Mouse (Mus musculus): Measurements from ENCODE around the gene Myadml2. TPM values are rescaled to one million over a fixed set of nuclear protein-coding genes. Genes with fewer than 3 reads are reported as not detected.
A peak's percentile ranks its signal among the peaks of the same experiment; 100 is the strongest.
"Not testable (repeated sequence)": the region's sequence is repeated elsewhere in the genome, so short reads cannot be mapped to it uniquely, and the experiment has no call there.

The Myadml2 gene
- total RNA-seq (2021), result under 1 TPM in 1 of 2 experiments, not detected in 1; 0.99 TPM
- long read RNA-seq, experiment 1, result 0 reads
- long read RNA-seq, experiment 2, partial matches to known transcripts, result 0 of 3 reads
- long read RNA-seq, experiment 2, other reads (novel, unspliced or antisense), result 3 of 3 reads

DNA sequence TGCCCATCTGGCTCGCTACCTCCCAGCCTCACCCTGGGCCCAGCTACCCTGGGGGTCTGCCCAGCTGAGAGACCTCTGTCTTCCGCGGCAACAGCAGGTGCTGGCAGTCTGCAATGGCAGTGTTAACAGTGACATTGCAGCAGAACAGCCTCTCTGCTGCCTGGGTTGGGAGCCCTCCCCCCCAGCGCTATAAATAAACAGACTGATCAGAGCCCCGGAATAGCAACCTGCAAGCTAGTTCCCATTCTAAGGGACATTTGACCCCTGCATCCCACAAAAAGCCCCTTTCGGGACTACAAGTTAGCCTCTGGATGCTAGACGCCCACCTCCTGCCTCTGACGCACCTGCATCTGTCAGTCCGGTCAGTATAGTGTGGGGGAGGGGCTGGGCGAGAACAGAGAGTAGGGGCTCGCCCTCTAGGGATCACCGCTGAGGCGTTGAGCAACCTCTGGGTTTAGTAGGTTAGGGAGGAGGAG lies at the start of gene Myadml2:
TSS of gene Myadml2 (minus strand) at position 158 of the 476 bp plus-strand sequence.
- DNase-seq (ENCODE audit: low spot score in 2 of 2), result no peak

DNA sequence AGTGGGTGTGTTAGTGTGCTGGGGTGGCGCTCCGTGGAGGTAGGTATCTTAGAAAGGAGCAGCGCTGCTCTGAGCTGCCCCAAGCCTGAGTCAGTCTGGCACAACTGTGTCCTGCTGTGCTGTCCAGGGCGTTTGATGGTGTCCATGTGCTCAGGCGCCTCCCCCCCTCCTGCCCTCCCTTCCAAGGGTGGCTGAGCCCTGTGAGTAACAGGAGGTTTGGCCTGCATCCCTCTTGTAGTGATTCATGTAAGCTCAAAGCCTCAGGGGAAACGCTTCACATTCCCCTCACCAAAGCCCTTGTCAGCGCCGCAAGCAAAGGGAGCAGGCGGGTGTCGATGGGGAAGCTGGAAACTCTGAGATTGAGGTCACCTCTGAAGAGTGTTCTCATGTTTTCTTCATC lies 49.8 kb upstream of the Myadml2 start:
- DNase-seq (ENCODE audit: low spot score in 2 of 2), result peak; percentile 47 to 56

DNA sequence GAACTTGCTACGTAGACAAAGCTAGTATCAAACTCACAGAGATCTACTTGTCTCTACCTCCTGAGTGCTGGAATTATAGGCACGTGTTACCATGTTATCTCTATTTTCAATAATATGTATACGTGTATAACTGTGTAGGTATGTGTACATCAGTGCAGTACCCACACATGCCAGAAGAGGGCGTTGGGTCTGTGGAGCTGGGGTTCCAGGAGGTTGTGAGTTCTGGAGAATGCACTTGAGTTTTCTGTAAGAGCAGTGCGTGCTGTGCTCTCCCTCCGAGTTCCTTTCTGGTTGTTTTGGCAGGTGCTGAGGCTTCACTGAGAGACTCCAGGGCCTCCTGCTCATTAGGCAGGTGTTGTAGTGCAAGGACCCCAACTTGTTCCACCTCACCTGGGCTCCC lies 48.6 kb upstream of the Myadml2 start:
- DNase-seq (ENCODE audit: low spot score in 2 of 2), result no peak

GRCm38 (mm10) chr11:120695641-120696040 lies 47.7 kb upstream of the Myadml2 start:
- DNase-seq (ENCODE audit: low spot score in 2 of 2), result no peak

DNA sequence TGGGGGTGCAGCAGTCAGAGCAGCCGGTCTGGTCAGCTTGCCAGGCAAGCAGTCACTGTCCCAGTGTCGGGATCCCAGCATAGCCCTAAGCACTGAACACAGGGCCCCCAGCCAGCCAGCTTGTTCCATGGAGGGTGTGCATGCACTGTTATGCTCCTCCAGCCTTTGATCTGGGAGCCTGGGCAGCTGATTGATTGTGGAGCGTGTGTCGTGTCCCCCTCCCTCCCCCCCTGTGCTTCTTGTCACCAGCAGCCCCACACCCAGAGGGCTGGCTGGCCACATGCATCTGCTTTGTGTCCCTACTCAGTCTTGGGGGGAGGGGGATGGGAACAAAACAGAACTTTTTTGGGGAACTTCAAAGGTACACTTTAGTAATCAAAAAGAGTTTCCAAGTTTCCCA lies 47.2 kb upstream of the Myadml2 start:
- no peak for DNase-seq (ENCODE audit: low spot score in 2 of 2)

- no peak for DNase-seq (ENCODE audit: low spot score in 2 of 2)
Observed at GRCm38 (mm10) chr11:120693461-120693860, 45.5 kb upstream of the Myadml2 start.

DNA sequence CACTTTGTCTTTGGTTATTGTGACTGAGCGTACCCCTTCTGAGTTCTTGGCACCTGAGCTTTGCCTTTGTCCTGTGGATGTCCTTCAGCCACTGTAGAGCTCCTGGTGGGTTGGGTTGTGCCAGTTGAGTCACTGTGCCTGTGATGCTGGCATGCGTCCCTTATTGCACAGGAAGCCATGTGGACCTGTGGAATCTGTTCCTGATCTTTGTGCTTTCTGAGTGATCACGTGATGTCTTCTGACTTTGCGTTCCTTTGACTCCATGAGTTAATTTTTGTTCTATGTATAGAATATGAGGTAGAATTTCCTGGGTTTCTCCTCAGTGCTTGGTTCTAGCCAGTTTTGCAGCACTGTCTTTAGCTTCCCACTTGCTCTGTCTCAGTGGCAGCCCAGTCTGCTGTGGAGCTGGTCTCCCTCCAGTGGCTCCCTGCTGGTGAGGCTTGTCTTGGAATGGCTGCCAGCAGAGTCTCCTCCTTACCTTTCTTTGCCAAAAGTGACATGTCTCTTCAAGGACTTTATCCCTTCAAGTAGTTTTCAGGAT lies 44.6 kb upstream of the Myadml2 start:
- DNase-seq (ENCODE audit: low spot score in 2 of 2), result no peak

DNA sequence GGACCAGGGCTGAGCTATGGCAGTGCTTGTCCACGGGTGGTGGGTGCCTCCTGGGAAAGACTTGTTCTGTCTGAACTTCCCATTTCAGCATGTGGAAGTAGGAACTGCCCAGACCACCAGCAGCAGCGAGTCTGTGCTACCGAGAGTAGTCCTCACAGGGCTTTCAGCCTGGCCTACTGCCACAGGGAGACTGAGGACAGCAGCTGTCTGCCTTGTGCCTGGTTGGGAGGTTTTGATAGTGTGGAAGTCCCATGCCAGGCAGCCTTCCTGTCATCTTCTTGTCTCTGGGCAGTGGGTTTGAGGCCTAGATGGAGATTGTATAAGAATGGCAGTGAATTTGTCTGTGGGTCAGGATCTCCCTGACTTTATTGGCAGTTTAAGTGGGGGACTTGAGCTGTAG lies 41.4 kb upstream of the Myadml2 start:
- no peak for DNase-seq (ENCODE audit: low spot score in 2 of 2)

GRCm38 (mm10) chr11:120686650-120687272 lies 38.8 kb upstream of the Myadml2 start:
- no peak for DNase-seq (ENCODE audit: low spot score in 2 of 2)

GRCm38 (mm10) chr11:120684660-120685059 lies 36.7 kb upstream of the Myadml2 start:
- no peak for DNase-seq (ENCODE audit: low spot score in 2 of 2)

DNA sequence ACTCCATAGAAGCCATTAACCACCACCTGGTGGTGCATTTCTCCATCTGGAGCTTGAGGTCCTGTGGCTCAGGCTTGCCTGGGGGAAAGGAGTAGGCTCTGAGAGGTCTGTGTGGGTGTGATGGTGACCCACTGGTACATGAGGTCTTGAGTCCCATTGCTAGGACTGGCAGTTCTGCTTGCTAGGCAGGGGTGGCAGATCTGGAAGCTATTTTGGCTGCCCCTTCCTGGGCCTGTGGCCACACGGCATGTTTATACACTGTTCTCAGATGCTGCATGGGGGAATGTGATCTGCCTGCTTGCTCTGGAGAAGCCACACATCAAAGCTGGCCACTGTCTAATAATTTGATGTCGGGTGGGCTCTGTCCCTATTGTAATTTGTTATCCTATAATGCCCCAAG lies 36.1 kb upstream of the Myadml2 start:
- no peak for DNase-seq (ENCODE audit: low spot score in 2 of 2)

GRCm38 (mm10) chr11:120683536-120683935 lies 35.6 kb upstream of the Myadml2 start:
- no peak for DNase-seq (ENCODE audit: low spot score in 2 of 2)

GRCm38 (mm10) chr11:120682683-120683082 lies 34.7 kb upstream of the Myadml2 start:
- DNase-seq (ENCODE audit: low spot score in 2 of 2), result no peak

DNA sequence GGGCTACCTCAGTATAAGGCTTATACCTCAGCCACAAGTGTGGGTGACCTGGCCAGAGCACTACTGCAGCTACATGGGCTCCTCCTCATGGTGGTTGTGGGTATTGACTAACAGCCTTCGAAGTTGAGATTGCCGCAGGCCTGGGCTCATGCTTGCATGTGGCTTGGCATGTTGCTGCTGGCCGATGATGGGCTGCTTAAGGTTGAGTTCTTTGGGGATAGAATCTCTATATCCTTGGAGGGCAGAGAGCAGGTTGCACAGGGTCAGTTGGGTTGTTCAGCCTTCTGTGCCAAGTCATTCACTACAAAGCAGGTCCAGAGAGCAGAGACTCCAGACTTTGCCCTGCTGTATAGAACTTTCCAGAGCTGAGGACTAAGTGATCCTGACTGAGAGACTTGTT lies 32.0 kb upstream of the Myadml2 start:
- DNase-seq (ENCODE audit: low spot score in 2 of 2), result no peak

- DNase-seq (ENCODE audit: low spot score in 2 of 2), result no peak
Observed at GRCm38 (mm10) chr11:120676951-120677350, 29.0 kb upstream of the Myadml2 start.

GRCm38 (mm10) chr11:120675875-120676274 lies 27.9 kb upstream of the Myadml2 start:
- DNase-seq (ENCODE audit: low spot score in 2 of 2), result not testable (repeated sequence)

DNA sequence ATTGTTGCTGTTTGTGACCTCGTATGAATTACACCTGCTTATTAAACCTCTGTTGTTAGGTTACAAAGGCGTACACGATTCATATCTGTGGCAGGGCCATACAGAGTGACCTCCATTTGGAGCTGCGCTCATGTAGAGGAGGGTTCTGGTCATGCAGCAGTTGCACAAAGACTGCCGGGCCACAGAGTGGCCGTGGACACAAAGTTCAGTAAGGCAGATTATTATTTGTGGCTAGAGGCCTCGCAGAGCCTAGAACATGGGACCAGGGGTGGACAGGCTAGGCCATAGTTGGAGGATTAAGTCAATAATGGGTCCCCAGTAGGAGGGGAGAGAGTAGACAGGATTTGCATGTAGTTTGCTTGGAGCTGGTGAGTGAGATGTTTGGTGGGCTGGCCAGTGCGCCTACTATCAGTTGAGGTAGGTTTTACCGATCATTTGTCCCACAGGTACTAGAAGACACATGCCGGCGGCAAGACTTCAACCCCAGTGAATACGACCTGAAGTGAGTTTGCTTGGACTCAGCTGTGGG lies 25.7 kb upstream of the Myadml2 start:
- DNase-seq (ENCODE audit: low spot score in 2 of 2), result peak in 1 of 2 experiments; percentile 24

DNA sequence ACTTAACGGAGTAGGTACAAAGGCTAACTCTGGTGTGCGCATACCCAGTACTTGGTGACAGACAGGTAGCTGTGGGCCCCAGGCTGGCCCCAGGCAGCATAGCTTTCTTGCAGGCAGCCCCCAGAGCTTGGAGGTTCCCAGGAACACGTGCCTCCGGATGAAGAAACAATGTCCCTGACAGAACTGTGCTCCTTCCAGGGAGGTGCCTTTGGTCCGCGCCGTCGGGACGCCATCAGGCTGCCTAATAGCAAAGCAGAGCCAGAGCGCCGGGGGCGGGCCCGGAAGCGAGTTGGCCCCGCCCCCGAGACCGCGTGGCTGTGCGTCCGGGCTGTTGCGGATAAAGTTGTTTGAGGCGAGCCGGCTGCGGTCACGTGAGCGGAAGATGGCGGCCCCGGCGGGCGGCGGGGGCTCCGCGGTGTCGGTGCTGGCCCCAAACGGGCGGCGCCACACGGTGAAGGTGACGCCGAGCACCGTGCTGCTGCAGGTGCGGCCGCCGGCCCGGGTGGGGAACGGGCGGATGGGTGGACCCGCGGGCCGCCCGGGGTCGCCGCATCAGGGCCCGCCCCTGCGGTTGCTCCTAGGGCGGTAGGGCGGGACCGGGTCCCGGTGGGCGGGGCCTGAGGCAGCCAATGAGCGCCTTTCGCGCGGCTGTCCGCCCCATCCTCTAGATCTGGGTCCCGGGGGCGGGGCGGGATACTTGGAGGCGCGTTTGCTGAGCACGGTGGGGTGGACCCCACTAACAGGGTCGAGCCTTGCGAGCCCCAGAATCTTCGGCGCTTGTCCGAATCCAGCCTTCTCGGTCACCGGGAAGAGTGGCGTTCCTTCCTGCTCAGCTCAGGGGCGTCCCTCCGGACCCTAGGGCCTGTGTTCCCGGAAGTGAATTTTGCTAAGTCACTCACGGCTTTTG lies 25.0 kb upstream of the Myadml2 start, which contains the start of gene Aspscr1:
TSS of gene Aspscr1 (plus strand) at position 287 of the 907 bp plus-strand sequence.
- DNase-seq (ENCODE audit: low spot score in 2 of 2), result peak; percentile 96

DNA sequence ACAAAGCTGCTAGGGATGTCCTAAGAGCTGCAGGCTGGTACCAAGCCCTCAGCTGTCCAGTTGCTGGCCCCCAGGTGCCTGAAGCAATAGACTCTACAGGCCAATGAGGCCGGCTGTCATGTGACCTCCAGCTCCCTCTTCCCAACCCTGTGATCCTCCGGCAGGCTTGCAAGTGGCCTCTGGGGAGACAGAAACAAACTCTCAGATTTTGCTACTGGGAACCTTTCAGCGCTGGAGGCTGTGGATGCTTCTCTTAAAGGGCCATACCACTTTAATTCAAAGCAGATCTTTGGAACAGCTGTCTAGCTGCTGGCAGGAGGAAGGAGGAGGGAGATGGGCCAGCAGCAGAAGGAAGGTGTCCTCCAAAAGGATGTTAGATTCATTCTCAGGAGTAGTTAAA lies 18.7 kb upstream of the Myadml2 start:
- no peak for DNase-seq (ENCODE audit: low spot score in 2 of 2)

- DNase-seq (ENCODE audit: low spot score in 2 of 2), result no peak
Observed at GRCm38 (mm10) chr11:120665406-120665805, 17.4 kb upstream of the Myadml2 start.

DNA sequence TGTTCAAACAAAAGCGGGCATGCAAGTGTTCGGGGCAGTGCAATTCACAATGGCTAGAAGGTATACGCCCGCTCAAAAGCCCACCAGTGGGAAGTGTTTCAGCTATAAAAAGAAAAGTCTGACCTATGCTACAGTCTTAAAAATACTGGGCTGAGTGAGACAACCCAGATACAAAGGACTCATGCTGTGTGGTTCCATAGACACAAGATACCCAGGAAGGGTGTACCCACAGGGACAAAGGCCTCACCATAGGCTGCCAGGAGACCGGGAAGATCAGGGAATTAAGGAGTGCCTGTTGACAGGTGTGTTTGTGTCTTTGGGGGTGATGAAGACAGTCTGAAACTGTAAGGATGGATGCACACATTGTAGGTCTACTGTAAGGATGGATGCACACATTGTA lies 15.8 kb upstream of the Myadml2 start:
- DNase-seq (ENCODE audit: low spot score in 2 of 2), result no peak

Data from adrenal gland, adult 18-20 months (tissue).